Mouse (Mus musculus): ENCODE data around the gene Meiob.

DNA sequence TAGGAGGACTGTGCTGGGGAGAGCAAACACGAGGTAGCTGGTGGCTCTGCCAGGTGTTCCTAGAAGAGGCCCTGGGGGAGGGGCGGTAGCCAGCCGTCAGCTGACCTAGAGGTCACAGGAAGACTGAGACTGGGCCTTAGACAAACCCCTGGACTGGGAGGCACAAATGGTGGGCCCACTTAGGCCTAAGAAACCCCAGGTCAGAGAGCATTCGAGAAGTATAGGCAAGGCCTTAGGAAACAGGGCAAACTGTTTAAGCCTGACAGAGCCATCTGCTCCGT, 74.0 kb downstream of the Meiob start:
- TF ChIP-seq CTCF (IDR thresholded peaks at IDR 0.05; ENCODE audit: low read depth) (no peak), EP300 (optimal IDR thresholded peaks at IDR 0.05) (no peak)
